25 mouse cellular contexts compared by ENCODE assay signal in the genomic region with DNA sequence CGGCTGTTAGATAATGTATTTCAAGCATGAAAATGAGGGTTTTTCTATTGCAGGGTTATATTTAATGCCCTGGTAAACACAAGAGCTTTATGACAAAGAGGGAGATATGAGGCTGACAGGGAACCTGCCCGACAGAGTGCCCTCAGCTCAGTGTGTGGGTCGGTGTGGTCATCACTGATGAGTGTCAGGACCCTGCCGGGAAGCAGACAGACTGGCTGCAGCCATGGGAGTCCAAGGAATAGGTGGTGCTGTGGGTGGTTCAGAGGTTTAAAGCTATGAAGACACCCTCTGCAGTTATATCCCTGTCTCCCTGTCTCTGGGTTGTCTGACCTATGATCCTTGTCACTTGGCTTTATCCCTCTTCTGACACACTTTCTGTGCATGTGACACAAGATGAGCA.
DNase-seq lines count a peak whose midpoint lies in the region; ATAC-seq lines count a peak whose summit lies in the region.
"Had no signal": no experiment of that assay in that cellular context is flagged by ENCODE, and none has a peak within 500 bp of the region (broad histone marks: within the 10 kb centered on the region; RNA-seq: fewer than 3 reads in every experiment).

No protein-coding gene starts in this region.

- H3K27me3 ChIP-seq in embryonic facial prominence, embryonic 12.5 days = no peaks in the 10 kb centered on the region
- H3K27me3 ChIP-seq in embryonic facial prominence, embryonic 10.5 days (replicated peaks; ENCODE audit: low read depth, poor library complexity, severe bottlenecking) = no peaks in the 10 kb centered on the region
- H3K27me3 ChIP-seq in hindbrain, embryonic 15.5 days = no peaks in the 10 kb centered on the region
- no peaks in the 10 kb centered on the region for H3K27me3 ChIP-seq in hindbrain, embryonic 12.5 days
- no peaks in the 10 kb centered on the region for H3K27me3 ChIP-seq in midbrain, embryonic 11.5 days (ENCODE audit: control insufficient read depth, insufficient read depth, low read length)
- no peaks in the 10 kb centered on the region for H3K27me3 ChIP-seq in midbrain, embryonic 10.5 days (ENCODE audit: low read depth, poor library complexity, severe bottlenecking)
- H3K27me3 ChIP-seq in midbrain, embryonic 16.5 days (ENCODE audit: control insufficient read depth, insufficient read depth, low read depth, low read length) = no peaks in the 10 kb centered on the region
- H3K27me3 ChIP-seq: embryonic facial prominence, embryonic 15.5 days; forebrain, embryonic 12.5 days; heart, embryonic 13.5 days had no signal

- no peak for DNase-seq in embryonic facial prominence, embryonic 10.5 days (ENCODE audit: low spot score)
- no peak for DNase-seq in midbrain, embryonic 11.5 days (ENCODE audit: low spot score, missing footprints)
- DNase-seq in midbrain, embryonic 10.5 days (ENCODE audit: low spot score) = no peak
- DNase-seq: adrenal gland, adult 8-10 months; adrenal gland, postnatal 25 days; cerebellum, adult 11-12 months; cerebellum, adult 8-10 months; cerebellum, postnatal 10 days; cerebellum, postnatal 36 days; embryo, embryonic 11 days; gastrocnemius, postnatal 10 days; gastrocnemius, postnatal 36 days; heart, adult 2 months; heart, postnatal 14 days; heart, postnatal 4 days had no signal

- ATAC-seq in embryonic facial prominence, embryonic 12.5 days (ENCODE audit: insufficient number of reproducible peaks, insufficient read depth, low FRiP score, low TSS enrichment) = 0 out of 2 replicates have a peak, but pooled peaks have one; percentile 56
- ATAC-seq in hindbrain, embryonic 15.5 days (ENCODE audit: low FRiP score, low read depth) = peak; percentile 51; the same call in 1 of the 2 replicates
- no peak for ATAC-seq in hindbrain, embryonic 12.5 days (ENCODE audit: low FRiP score)
- ATAC-seq in midbrain, embryonic 11.5 days (ENCODE audit: low FRiP score) = peak; percentile 59; the same call in 1 of the 2 replicates
- ATAC-seq in midbrain, embryonic 16.5 days = peak; percentile 39; the same call in 1 of the 2 replicates
- ATAC-seq: activated CD4-positive, CD25-positive, alpha-beta regulatory T cell, adult 4 months; hindbrain, embryonic 16.5 days had no signal

- no peak overlapping the region for H3K9ac ChIP-seq in embryonic facial prominence, embryonic 12.5 days
- H3K9ac ChIP-seq in hindbrain, embryonic 15.5 days = no peak overlapping the region
- H3K9ac ChIP-seq in hindbrain, embryonic 12.5 days = no peak overlapping the region
- H3K9ac ChIP-seq in midbrain, embryonic 11.5 days (ENCODE audit: low read length) = no peak overlapping the region
- no peak overlapping the region for H3K9ac ChIP-seq in midbrain, embryonic 16.5 days (ENCODE audit: low read depth, low read length)
- H3K9ac ChIP-seq: embryonic facial prominence, embryonic 15.5 days; forebrain, embryonic 12.5 days; heart, embryonic 13.5 days had no signal

- no peaks in the 10 kb centered on the region for H3K9me3 ChIP-seq in embryonic facial prominence, embryonic 12.5 days
- H3K9me3 ChIP-seq in embryonic facial prominence, embryonic 10.5 days = no peaks in the 10 kb centered on the region
- H3K9me3 ChIP-seq in hindbrain, embryonic 15.5 days = no peaks in the 10 kb centered on the region
- H3K9me3 ChIP-seq in hindbrain, embryonic 12.5 days (replicated peaks) = no peaks in the 10 kb centered on the region
- no peaks in the 10 kb centered on the region for H3K9me3 ChIP-seq in midbrain, embryonic 11.5 days (ENCODE audit: control insufficient read depth, low read length)
- H3K9me3 ChIP-seq in midbrain, embryonic 10.5 days (replicated peaks) = no peaks in the 10 kb centered on the region
- no peaks in the 10 kb centered on the region for H3K9me3 ChIP-seq in midbrain, embryonic 16.5 days (replicated peaks; ENCODE audit: control insufficient read depth, low read length, poor library complexity, severe bottlenecking)
- H3K9me3 ChIP-seq: embryonic facial prominence, embryonic 15.5 days; forebrain, embryonic 12.5 days; heart, embryonic 10.5 days; heart, embryonic 13.5 days had no signal

- H3K4me1 ChIP-seq in embryonic facial prominence, embryonic 12.5 days = no peaks in the 10 kb centered on the region
- no peaks in the 10 kb centered on the region for H3K4me1 ChIP-seq in embryonic facial prominence, embryonic 10.5 days
- no peaks in the 10 kb centered on the region for H3K4me1 ChIP-seq in hindbrain, embryonic 15.5 days (replicated peaks)
- no peaks in the 10 kb centered on the region for H3K4me1 ChIP-seq in hindbrain, embryonic 12.5 days
- no peaks in the 10 kb centered on the region for H3K4me1 ChIP-seq in midbrain, embryonic 11.5 days (ENCODE audit: control insufficient read depth, insufficient read depth, low read length)
- no peaks in the 10 kb centered on the region for H3K4me1 ChIP-seq in midbrain, embryonic 10.5 days
- peaks cover 3% of the 10 kb centered on the region for H3K4me1 ChIP-seq in midbrain, embryonic 16.5 days (ENCODE audit: control insufficient read depth, insufficient read depth, low read length)
- H3K4me1 ChIP-seq: embryonic facial prominence, embryonic 15.5 days; forebrain, embryonic 12.5 days; heart, embryonic 10.5 days; heart, embryonic 13.5 days had no signal

- WGBS in embryonic facial prominence, embryonic 12.5 days = 68% methylated on average over 4 of the region's 4 CpGs
- WGBS in embryonic facial prominence, embryonic 10.5 days = 79% methylated on average over 4 of the region's 4 CpGs
- WGBS in hindbrain, embryonic 15.5 days = 61% methylated on average over 4 of the region's 4 CpGs
- WGBS in hindbrain, embryonic 12.5 days = 49% methylated on average over 4 of the region's 4 CpGs
- 72% methylated on average over 4 of the region's 4 CpGs for WGBS in midbrain, embryonic 11.5 days
- 73% methylated on average over 4 of the region's 4 CpGs for whole genome bisulfite sequencing in midbrain, embryonic 10.5 days
- 67% methylated on average over 4 of the region's 4 CpGs for WGBS in midbrain, embryonic 16.5 days

- no peak overlapping the region for H3K27ac ChIP-seq in embryonic facial prominence, embryonic 12.5 days
- no peak overlapping the region for H3K27ac ChIP-seq in embryonic facial prominence, embryonic 10.5 days (replicated peaks)
- H3K27ac ChIP-seq in hindbrain, embryonic 15.5 days (replicated peaks) = no peak overlapping the region
- no peak overlapping the region for H3K27ac ChIP-seq in hindbrain, embryonic 12.5 days
- no peak overlapping the region for H3K27ac ChIP-seq in midbrain, embryonic 11.5 days (ENCODE audit: low read depth, low read length)
- H3K27ac ChIP-seq in midbrain, embryonic 10.5 days (replicated peaks) = no peak overlapping the region
- no peak overlapping the region for H3K27ac ChIP-seq in midbrain, embryonic 16.5 days (ENCODE audit: low read length)
- H3K27ac ChIP-seq: embryonic facial prominence, embryonic 15.5 days; forebrain, embryonic 12.5 days; heart, adult 2 months; heart, embryonic 10.5 days; heart, embryonic 13.5 days had no signal

- H3K36me3 ChIP-seq in embryonic facial prominence, embryonic 12.5 days = no peaks in the 10 kb centered on the region
- H3K36me3 ChIP-seq in embryonic facial prominence, embryonic 10.5 days (replicated peaks) = no peaks in the 10 kb centered on the region
- no peaks in the 10 kb centered on the region for H3K36me3 ChIP-seq in hindbrain, embryonic 15.5 days
- H3K36me3 ChIP-seq in hindbrain, embryonic 12.5 days = no peaks in the 10 kb centered on the region
- H3K36me3 ChIP-seq in midbrain, embryonic 11.5 days (ENCODE audit: control insufficient read depth, insufficient read depth, low read length) = no peaks in the 10 kb centered on the region
- H3K36me3 ChIP-seq in midbrain, embryonic 10.5 days = no peaks in the 10 kb centered on the region
- H3K36me3 ChIP-seq in midbrain, embryonic 16.5 days (ENCODE audit: control insufficient read depth, insufficient read depth, low read length) = no peaks in the 10 kb centered on the region
- H3K36me3 ChIP-seq: embryonic facial prominence, embryonic 15.5 days; forebrain, embryonic 12.5 days; heart, embryonic 10.5 days; heart, embryonic 13.5 days had no signal

- no peak overlapping the region for H3K4me2 ChIP-seq in embryonic facial prominence, embryonic 12.5 days (replicated peaks)
- no peak overlapping the region for H3K4me2 ChIP-seq in hindbrain, embryonic 15.5 days
- H3K4me2 ChIP-seq in hindbrain, embryonic 12.5 days (replicated peaks) = no peak overlapping the region
- H3K4me2 ChIP-seq in midbrain, embryonic 11.5 days = no peak overlapping the region
- H3K4me2 ChIP-seq in midbrain, embryonic 16.5 days (ENCODE audit: low read length) = no peak overlapping the region
- H3K4me2 ChIP-seq: embryonic facial prominence, embryonic 15.5 days; forebrain, embryonic 12.5 days; heart, embryonic 13.5 days had no signal

- no peak overlapping the region for H3K4me3 ChIP-seq in embryonic facial prominence, embryonic 12.5 days
- H3K4me3 ChIP-seq in embryonic facial prominence, embryonic 10.5 days = no peak overlapping the region
- no peak overlapping the region for H3K4me3 ChIP-seq in hindbrain, embryonic 15.5 days
- no peak overlapping the region for H3K4me3 ChIP-seq in hindbrain, embryonic 12.5 days
- no peak overlapping the region for H3K4me3 ChIP-seq in midbrain, embryonic 11.5 days (ENCODE audit: low read depth, low read length)
- no peak overlapping the region for H3K4me3 ChIP-seq in midbrain, embryonic 10.5 days
- no peak overlapping the region for H3K4me3 ChIP-seq in midbrain, embryonic 16.5 days (ENCODE audit: low read depth, low read length)
- H3K4me3 ChIP-seq: embryonic facial prominence, embryonic 15.5 days; forebrain, embryonic 12.5 days; heart, adult 2 months; heart, embryonic 10.5 days; heart, embryonic 13.5 days had no signal
